Mouse (Mus musculus): Measurements from ENCODE around the gene Pou3f3. TPM values are rescaled to one million over a fixed set of nuclear protein-coding genes. Genes with fewer than 3 reads are reported as not detected.
A peak's percentile ranks its signal among the peaks of the same experiment; 100 is the strongest.

The Pou3f3 gene
- polyA plus RNA-seq, 1 experiment from 2014 or later, result 12.4 TPM

- peak overlapping the region; percentile 63 for H3K9ac ChIP-seq (ENCODE audit: low read depth, low read length)
- peak overlapping the region; percentile 48 for H3K4me3 ChIP-seq (replicated peaks; ENCODE audit: low read depth, low read length)
- no peaks in the 10 kb centered on the region for H3K36me3 ChIP-seq (ENCODE audit: insufficient read depth, low read length)
- under 1% methylated on average over 78 of the region's 80 CpGs for WGBS
- DNase-seq (ENCODE audit: low spot score), result no peak
- no peak for ATAC-seq (replicated peaks; ENCODE audit: low FRiP score, low read depth)
- H3K4me1 ChIP-seq (replicated peaks; ENCODE audit: insufficient read depth, low read length), result peaks cover 3% of the 10 kb centered on the region; the same call in 1 of the 2 replicates
- H3K4me2 ChIP-seq (ENCODE audit: low read length), result peak overlapping the region; percentile 48
- no peaks in the 10 kb centered on the region for H3K9me3 ChIP-seq (replicated peaks; ENCODE audit: low read length)
- peak overlapping the region; percentile 86 for H3K27ac ChIP-seq
- peaks cover 47% of the 10 kb centered on the region for H3K27me3 ChIP-seq (ENCODE audit: insufficient read depth, low read length)
- TF ChIP-seq CTCF (IDR thresholded peaks at IDR 0.05; ENCODE audit: low read depth), result no peak
Measured at GRCm38 (mm10) chr1:42697756-42698583, 2.4 kb downstream of the Pou3f3 start.

- Histone ChIP-seq H3K4me3 (replicated peaks; ENCODE audit: low read depth, low read length) (peak overlapping the region; percentile 48), H3K4me1 (replicated peaks; ENCODE audit: insufficient read depth, low read length) (peaks cover 3% of the 10 kb centered on the region; the same call in 1 of the 2 replicates), H3K9me3 (replicated peaks; ENCODE audit: low read length) (no peaks in the 10 kb centered on the region), H3K27me3 (ENCODE audit: insufficient read depth, low read length) (peaks cover 49% of the 10 kb centered on the region), H3K36me3 (ENCODE audit: insufficient read depth, low read length) (no peaks in the 10 kb centered on the region), H3K4me2 (ENCODE audit: low read length) (peak overlapping the region; percentile 48), H3K27ac (peak overlapping the region; percentile 86; the same call in 1 of the 2 replicates), H3K9ac (ENCODE audit: low read depth, low read length) (peak overlapping the region; percentile 63)
- TF ChIP-seq CTCF (IDR thresholded peaks at IDR 0.05; ENCODE audit: low read depth), result no peak
- WGBS, result 1% methylated on average over 56 of the region's 57 CpGs
- no peak for ATAC-seq (replicated peaks; ENCODE audit: low FRiP score, low read depth)
- DNase-seq (ENCODE audit: low spot score), result no peak
Measured at GRCm38 (mm10) chr1:42698584-42699333, 3.2 kb downstream of the Pou3f3 start.

DNA sequence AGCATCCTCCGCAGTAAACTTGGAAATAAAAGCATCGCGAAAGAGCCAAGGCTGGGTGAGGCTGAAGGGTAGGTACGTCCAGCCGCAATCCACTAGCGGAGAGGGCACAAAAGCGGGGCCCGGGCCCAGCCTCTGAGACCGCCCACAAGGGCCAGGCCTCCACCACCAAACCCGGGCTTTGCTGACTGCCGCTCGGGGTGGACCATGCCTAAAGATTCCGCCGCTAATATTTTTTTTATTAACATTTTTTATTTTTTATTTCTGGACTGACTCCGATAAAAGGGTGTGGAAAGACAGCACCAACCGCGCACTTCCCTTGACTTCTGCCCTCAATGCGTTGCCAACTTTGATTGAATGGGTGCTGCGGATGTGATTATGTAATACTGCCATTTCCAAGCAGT lies 3.9 kb downstream of the Pou3f3 start:
- H3K9ac ChIP-seq (ENCODE audit: low read depth, low read length), result peak overlapping the region; percentile 63
- no peaks in the 10 kb centered on the region for H3K36me3 ChIP-seq (ENCODE audit: insufficient read depth, low read length)
- H3K4me2 ChIP-seq (ENCODE audit: low read length), result peak overlapping the region; percentile 48
- DNase-seq (ENCODE audit: low spot score) (no peak), ATAC-seq (replicated peaks; ENCODE audit: low FRiP score, low read depth) (no peak)
- TF ChIP-seq CTCF (IDR thresholded peaks at IDR 0.05; ENCODE audit: low read depth), result no peak
- no peak overlapping the region for H3K27ac ChIP-seq
- 3% methylated on average over 19 of the region's 19 CpGs for WGBS
- no peaks in the 10 kb centered on the region for H3K9me3 ChIP-seq (replicated peaks; ENCODE audit: low read length)
- H3K4me3 ChIP-seq (replicated peaks; ENCODE audit: low read depth, low read length), result peak overlapping the region; percentile 48
- H3K27me3 ChIP-seq (ENCODE audit: insufficient read depth, low read length), result peaks cover 56% of the 10 kb centered on the region
- H3K4me1 ChIP-seq (replicated peaks; ENCODE audit: insufficient read depth, low read length), result peaks cover 3% of the 10 kb centered on the region; the same call in 1 of the 2 replicates

DNA sequence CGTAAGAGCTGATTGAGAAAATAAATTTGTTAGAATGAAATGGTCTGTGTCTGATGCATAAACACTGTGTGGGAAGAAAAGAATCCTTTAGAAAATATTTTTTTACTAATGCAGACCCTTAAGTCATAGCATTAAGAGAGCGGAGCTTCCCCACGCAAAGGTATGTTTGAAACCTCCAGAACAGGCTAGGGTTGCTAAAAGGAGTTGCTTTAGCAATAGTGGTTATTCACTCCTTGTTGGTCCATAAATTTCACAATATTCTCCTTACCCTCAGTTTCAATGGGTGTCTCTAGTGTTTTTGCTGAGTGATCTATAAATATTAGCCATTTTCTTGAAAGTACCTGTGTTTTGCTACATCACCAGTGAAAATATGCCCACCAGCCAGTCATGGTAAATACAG lies 4.6 kb downstream of the Pou3f3 start:
- H3K4me3 ChIP-seq (replicated peaks; ENCODE audit: low read depth, low read length), result peak overlapping the region; percentile 32
- no peak for ATAC-seq (replicated peaks; ENCODE audit: low FRiP score, low read depth)

DNA sequence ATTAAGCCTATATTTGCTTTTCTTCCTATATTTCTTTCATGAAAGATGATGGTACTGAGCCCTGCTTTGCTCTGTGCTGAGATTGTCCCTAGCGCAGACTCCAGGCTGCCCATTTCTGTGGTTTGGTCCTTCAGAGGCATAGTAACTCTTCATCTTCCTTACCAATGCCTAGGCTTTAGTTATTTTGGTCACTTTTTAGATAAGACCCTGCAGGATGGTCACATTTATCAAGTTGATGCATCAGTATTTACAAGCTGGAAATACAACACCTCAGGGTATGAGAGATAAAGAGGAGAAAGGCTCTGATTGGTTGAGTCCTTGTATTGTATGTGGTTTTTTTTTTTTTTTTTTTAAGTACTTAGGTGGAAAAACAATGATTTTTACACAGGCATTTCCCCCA lies 5.2 kb downstream of the Pou3f3 start:
- Histone ChIP-seq H3K36me3 (ENCODE audit: insufficient read depth, low read length) (no peaks in the 10 kb centered on the region), H3K4me3 (replicated peaks; ENCODE audit: low read depth, low read length) (peak overlapping the region; percentile 32), H3K9me3 (replicated peaks; ENCODE audit: low read length) (no peaks in the 10 kb centered on the region), H3K27me3 (ENCODE audit: insufficient read depth, low read length) (peaks cover 64% of the 10 kb centered on the region), H3K4me2 (ENCODE audit: low read length) (peak overlapping the region; percentile 48), H3K27ac (no peak overlapping the region), H3K9ac (ENCODE audit: low read depth, low read length) (no peak overlapping the region; the same call in 1 of the 2 replicates), H3K4me1 (replicated peaks; ENCODE audit: insufficient read depth, low read length) (peaks cover 3% of the 10 kb centered on the region; the same call in 1 of the 2 replicates)
- DNase-seq (ENCODE audit: low spot score) (no peak), ATAC-seq (replicated peaks; ENCODE audit: low FRiP score, low read depth) (no peak)
- 18% methylated on average over 1 of the region's 1 CpGs for WGBS
- no peak for TF ChIP-seq CTCF (IDR thresholded peaks at IDR 0.05; ENCODE audit: low read depth)

More for the DNA sequence above, 4.6 kb downstream of the Pou3f3 start:
- no peak for DNase-seq (ENCODE audit: low spot score)
- Histone ChIP-seq H3K27ac (no peak overlapping the region), H3K36me3 (ENCODE audit: insufficient read depth, low read length) (no peaks in the 10 kb centered on the region), H3K4me2 (ENCODE audit: low read length) (peak overlapping the region; percentile 48), H3K9ac (ENCODE audit: low read depth, low read length) (peak overlapping the region; percentile 27; the same call in 1 of the 2 replicates), H3K9me3 (replicated peaks; ENCODE audit: low read length) (no peaks in the 10 kb centered on the region), H3K27me3 (ENCODE audit: insufficient read depth, low read length) (peaks cover 61% of the 10 kb centered on the region), H3K4me1 (replicated peaks; ENCODE audit: insufficient read depth, low read length) (peaks cover 3% of the 10 kb centered on the region; the same call in 1 of the 2 replicates)
- TF ChIP-seq CTCF (IDR thresholded peaks at IDR 0.05; ENCODE audit: low read depth), result no peak
- WGBS, result 11% methylated on average over 3 of the region's 3 CpGs
